Mouse (Mus musculus) MEL (cell line): ENCODE data around the gene Gm11627. TPM values are rescaled to one million over a fixed set of nuclear protein-coding genes. Genes with fewer than 3 reads are reported as not detected.
A peak's percentile ranks its signal among the peaks of the same experiment; 100 is the strongest.

Source experiments
- DNase-seq: peaks from one replicate; pipeline ENCODE4 v3.0.0; 2011; ENCODE audit warnings: low read depth, low spot score
- H3K27ac ChIP-seq: 2 replicates; pipeline ENCODE4 v1.5.1; 2012; ENCODE audit warnings: low read depth, mild to moderate bottlenecking, control low read depth, low read length, moderate library complexity; ENCODE audit not compliant: control insufficient read depth
- H3K27me3 ChIP-seq, 2 experiments: fragments of 150-350 bp in 1 of 2; sonication (generic) in 1 of 2; 2 replicates each; pipeline ENCODE4 v1.6.1; 2012; ENCODE audit warnings: low read length in 2 of 2, mild to moderate bottlenecking in 2 of 2, improper control_type of control experiment in 1 of 2, moderate library complexity in 1 of 2; ENCODE audit not compliant: insufficient read depth in 2 of 2, control insufficient read depth in 1 of 2
- H3K36me3 ChIP-seq, 2 experiments: 2 replicates each; pipeline ENCODE4 v1.6.1; 2012 to 2014; ENCODE audit warnings: low read length in 2 of 2, improper control_type of control experiment in 1 of 2, inconsistent platforms in 1 of 2, mild to moderate bottlenecking in 1 of 2; ENCODE audit not compliant: insufficient read depth in 2 of 2, control insufficient read depth in 1 of 2
- H3K4me1 ChIP-seq, 2 experiments: fragments of 150-350 bp in 1 of 2; sonication (generic) in 1 of 2; 2 replicates each; pipeline ENCODE4 v1.6.1; 2012; ENCODE audit warnings: low read length in 2 of 2, improper control_type of control experiment in 1 of 2, mild to moderate bottlenecking in 1 of 2; ENCODE audit not compliant: insufficient read depth in 2 of 2, control insufficient read depth in 1 of 2
- H3K4me3 ChIP-seq, 2 experiments: fragments of 150-350 bp in 1 of 2; sonication (generic) in 1 of 2; 2 replicates each; pipeline ENCODE4 v1.5.1; 2012; ENCODE audit warnings: low read depth in 2 of 2, low read length in 2 of 2, mild to moderate bottlenecking in 2 of 2, moderate library complexity in 2 of 2, control low read depth in 1 of 2, improper control_type of control experiment in 1 of 2; ENCODE audit not compliant: control insufficient read depth in 1 of 2, insufficient read depth in 1 of 2
- H3K79me2 ChIP-seq: 2 replicates; pipeline ENCODE4 v1.6.1; 2012; ENCODE audit warnings: mild to moderate bottlenecking, low read length, moderate library complexity; ENCODE audit not compliant: control insufficient read depth, poor library complexity, insufficient read depth
- H3K9ac ChIP-seq: 2 replicates; pipeline ENCODE4 v1.6.1; 2012; ENCODE audit warnings: low read depth, mild to moderate bottlenecking, control low read depth, low read length, moderate library complexity; ENCODE audit not compliant: control insufficient read depth, poor library complexity, severe bottlenecking
- H3K9me3 ChIP-seq: fragments of 150-350 bp; sonication (generic); replicated peaks from 2 replicates; pipeline ENCODE4 v1.6.1; 2012; ENCODE audit warnings: mild to moderate bottlenecking, low read length, improper control_type of control experiment, moderate library complexity; ENCODE audit not compliant: insufficient read depth
- CHD1 ChIP-seq: IDR thresholded peaks from 2 replicates; pipeline ENCODE4 v1.6.1; 2012; ENCODE audit warnings: low read depth, mild to moderate bottlenecking, inconsistent platforms, low read length, improper control_type of control experiment
- CTCF ChIP-seq, 3 experiments: IDR thresholded peaks in 2 of 3; conservative IDR thresholded peaks in 1 of 3; 2 replicates each; pipeline ENCODE4 v1.5.1; 2011 to 2012; ENCODE audit warnings: low read length in 3 of 3, low read depth in 2 of 3, mild to moderate bottlenecking in 2 of 3, improper control_type of control experiment in 1 of 3, inconsistent platforms in 1 of 3, mixed read lengths in 1 of 3, moderate library complexity in 1 of 3; ENCODE audit not compliant: control insufficient read depth in 1 of 3, insufficient read depth in 1 of 3, poor library complexity in 1 of 3, severe bottlenecking in 1 of 3
- E2F4 ChIP-seq: IDR thresholded peaks from 2 replicates; pipeline ENCODE4 v1.6.1; 2011; ENCODE audit warnings: low read depth, low read length, improper control_type of control experiment, borderline replicate concordance
- GABPA ChIP-seq: IDR thresholded peaks from 2 replicates; pipeline ENCODE4 v1.6.1; 2012; ENCODE audit warnings: low read depth, mild to moderate bottlenecking, inconsistent platforms, low read length, improper control_type of control experiment, moderate library complexity
- KAT2A ChIP-seq: conservative IDR thresholded peaks from 2 replicates; pipeline ENCODE4 v1.6.1; 2012; ENCODE audit warnings: low read depth, low read length, improper control_type of control experiment, inconsistent platforms
- NRF1 ChIP-seq: IDR thresholded peaks from 2 replicates; pipeline ENCODE4 v1.6.1; 2014; ENCODE audit warnings: low read depth, mild to moderate bottlenecking, inconsistent platforms, low read length, improper control_type of control experiment, moderate library complexity; ENCODE audit not compliant: poor library complexity, insufficient read depth, severe bottlenecking
- POLR2AphosphoS5 ChIP-seq: IDR thresholded peaks from 2 replicates; pipeline ENCODE4 v1.6.1; 2012; ENCODE audit warnings: low read depth, borderline replicate concordance, mild to moderate bottlenecking, inconsistent platforms, low read length, moderate library complexity, mixed read lengths
- RAD21 ChIP-seq: IDR thresholded peaks from 2 replicates; pipeline ENCODE4 v1.6.1; 2011; ENCODE audit warnings: mild to moderate bottlenecking, low read depth, low read length, improper control_type of control experiment
- SIN3A ChIP-seq: IDR thresholded peaks from 2 replicates; pipeline ENCODE4 v1.6.1; 2012; ENCODE audit warnings: low read length, improper control_type of control experiment, inconsistent platforms
- SMC3 ChIP-seq: IDR thresholded peaks from 2 replicates; pipeline ENCODE4 v1.6.1; 2011; ENCODE audit warnings: low read depth, low read length, improper control_type of control experiment
- TAL1 ChIP-seq: IDR thresholded peaks from 2 replicates; pipeline ENCODE4 v1.6.1; 2012; ENCODE audit warnings: mild to moderate bottlenecking, inconsistent platforms, low read length, moderate library complexity, mixed read lengths
- TBP ChIP-seq: IDR thresholded peaks from 2 replicates; pipeline ENCODE4 v1.8.0; 2011; ENCODE audit warnings: low read depth, low read length, improper control_type of control experiment
- UBTF ChIP-seq: IDR thresholded peaks from 2 replicates; pipeline ENCODE4 v1.6.1; 2012; ENCODE audit warnings: low read depth, mild to moderate bottlenecking, inconsistent platforms, low read length, improper control_type of control experiment, moderate library complexity, borderline replicate concordance; ENCODE audit not compliant: insufficient read depth
- polyA plus RNA-seq, 2 experiments: library from polyadenylated mRNA; stranded (reverse) in 1 of 2; unstranded in 1 of 2; fragments of >175 nt in 1 of 2; fragments of >200 nt in 1 of 2; gene quantifications; 2 replicates each; pipeline versions ENCODE4 v1.2.1 to v1.2.4; 2012; ENCODE audit warnings: low replicate concordance in 2 of 2, low read depth in 1 of 2; ENCODE audit not compliant: insufficient read length in 2 of 2, insufficient read depth in 1 of 2, missing spikeins in 1 of 2
- total RNA-seq: library from RNA; depleted of rRNA; stranded (reverse); fragments of 300-350 nt; gene quantifications from 2 replicates; pipeline ENCODE4 v1.2.3, GENCODE M21; 2012

Gm11627 gene
- total and polyA plus RNA-seq, 3 experiments: 0.13 to 0.35 TPM; not detected in 1

GRCm38 (mm10) chr11:102568191-102568590 is 11.1 kb downstream of the Gm11627 start:
- Histone ChIP-seq H3K4me1 (peaks cover 15 to 21% of the 10 kb centered on the region in 2 experiments), H3K36me3 (peaks cover 0 to 25% of the 10 kb centered on the region in 2 experiments; a peak in 2 of 4 replicates), H3K4me3 (peak overlapping the region; percentile 4 to 21; a peak in 2 of 4 replicates), H3K27me3 (no peaks in the 10 kb centered on the region)
- DNase-seq: peak; percentile 72
- no peak for TF ChIP-seq GABPA
- no peak for TF ChIP-seq NRF1
- TF ChIP-seq RAD21: peak; percentile 15
- peak; percentile 79 to 96 (median 94) for TF ChIP-seq CTCF (IDR thresholded peaks at IDR 0.05 in 2 of 3, conservative IDR thresholded peaks at IDR 0.05 in 1 of 3; ENCODE audit: control insufficient read depth in 1 of 3, insufficient read depth in 1 of 3, low read depth in 2 of 3, low read length in 3 of 3, poor library complexity in 1 of 3, severe bottlenecking in 1 of 3)
- TF ChIP-seq CHD1: no peak
- peak; percentile 28 for TF ChIP-seq SMC3
- TF ChIP-seq, all 39 proteins: peak for 3
- Histone ChIP-seq H3K9me3 (no peaks in the 10 kb centered on the region), H3K27ac (peak overlapping the region; percentile 85), H3K9ac (no peak overlapping the region), H3K79me2 (peaks cover 2% of the 10 kb centered on the region; the same call in 1 of the 2 replicates)

DNA sequence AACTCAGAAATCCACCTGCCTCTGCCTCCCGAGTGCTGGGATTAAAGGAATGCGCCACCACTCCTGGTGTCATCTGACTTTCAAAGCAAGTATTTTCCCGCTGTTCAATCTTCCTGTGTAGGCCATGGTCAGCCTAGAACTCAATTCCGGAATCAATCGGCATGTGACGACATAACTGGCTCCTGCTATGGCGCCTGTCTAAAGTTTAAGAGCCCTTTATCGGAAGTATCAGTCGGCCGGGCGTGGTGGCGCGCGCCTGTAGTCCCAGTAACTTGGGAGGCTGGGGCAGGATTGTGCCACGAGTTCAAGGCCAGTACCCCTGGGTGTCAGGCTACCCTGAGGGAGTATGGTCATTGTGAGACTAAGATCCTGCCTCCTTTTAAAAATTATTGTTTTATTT is 11.5 kb downstream of the Gm11627 start:
- TF ChIP-seq TBP (peak; percentile 77), KAT2A (no peak), UBTF (no peak), SIN3A (no peak), TAL1 (no peak)
- Histone ChIP-seq H3K27ac (peak overlapping the region; percentile 85; the same call in 1 of the 2 replicates), H3K4me1 (peaks cover 15 to 21% of the 10 kb centered on the region in 2 experiments), H3K27me3 (no peaks in the 10 kb centered on the region), H3K9ac (no peak overlapping the region), H3K9me3 (no peaks in the 10 kb centered on the region), H3K4me3 (no peak overlapping the region), H3K79me2 (peaks cover 2% of the 10 kb centered on the region; the same call in 1 of the 2 replicates), H3K36me3 (peaks cover 0 to 25% of the 10 kb centered on the region in 2 experiments; a peak in 2 of 4 replicates)
- DNase-seq: no peak

DNA sequence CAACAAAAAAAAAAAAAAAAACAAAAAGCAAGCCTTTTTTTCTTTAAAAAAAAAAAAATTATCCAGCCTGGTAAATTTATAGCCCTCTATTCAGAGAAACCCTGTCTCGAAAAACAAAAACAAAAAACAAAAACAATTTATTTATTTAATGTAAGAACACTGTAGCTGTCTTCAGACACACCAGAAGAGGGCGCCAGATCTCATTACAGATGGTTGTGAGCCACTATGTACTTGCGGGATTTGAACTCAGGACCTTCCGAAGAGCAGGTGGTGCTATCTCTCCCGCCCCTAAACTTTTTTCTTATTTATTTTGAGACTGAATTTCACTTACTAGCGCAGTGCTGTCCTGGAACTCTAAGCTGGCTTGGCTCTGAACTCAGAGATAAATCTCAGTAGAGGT is 12.1 kb downstream of the Gm11627 start:
- Histone ChIP-seq H3K79me2 (peaks cover 2% of the 10 kb centered on the region; the same call in 1 of the 2 replicates), H3K27me3 (no peaks in the 10 kb centered on the region), H3K4me3 (no peak overlapping the region), H3K4me1 (peaks cover 15 to 21% of the 10 kb centered on the region in 2 experiments), H3K36me3 (peaks cover 0 to 25% of the 10 kb centered on the region in 2 experiments; a peak in 2 of 4 replicates), H3K9ac (no peak overlapping the region), H3K27ac (no peak overlapping the region), H3K9me3 (no peaks in the 10 kb centered on the region)
- no peak for TF ChIP-seq E2F4
- no peak for TF ChIP-seq POLR2AphosphoS5
- peak in 2 of 3 experiments; percentile 13 to 26; a peak in 3 of 6 replicates for TF ChIP-seq CTCF (IDR thresholded peaks at IDR 0.05 in 2 of 3, conservative IDR thresholded peaks at IDR 0.05 in 1 of 3; ENCODE audit: control insufficient read depth in 1 of 3, insufficient read depth in 1 of 3, low read depth in 2 of 3, low read length in 3 of 3, poor library complexity in 1 of 3, severe bottlenecking in 1 of 3)
- DNase-seq: no peak
